Mouse (Mus musculus) lung, adult 2 months (tissue): ENCODE measurements around the gene Gm2832.
"Not testable (repeated sequence)": the region's sequence is repeated elsewhere in the genome, so short reads cannot be mapped to it uniquely, and the experiment has no call there.

Source experiments
- CTCF ChIP-seq: fragments of 200-500 bp; IDR thresholded peaks from 2 replicates; pipeline ENCODE4 v1.5.1; 2011; ENCODE audit warnings: mild to moderate bottlenecking, low read length, control low read depth; ENCODE audit not compliant: insufficient read depth
- POLR2A ChIP-seq: fragments of 200-500 bp; IDR thresholded peaks from 2 replicates; pipeline ENCODE4 v1.6.1; 2011; ENCODE audit warnings: low read depth, mild to moderate bottlenecking, control low read depth, low read length, borderline replicate concordance; ENCODE audit errors: extremely low read depth

DNA sequence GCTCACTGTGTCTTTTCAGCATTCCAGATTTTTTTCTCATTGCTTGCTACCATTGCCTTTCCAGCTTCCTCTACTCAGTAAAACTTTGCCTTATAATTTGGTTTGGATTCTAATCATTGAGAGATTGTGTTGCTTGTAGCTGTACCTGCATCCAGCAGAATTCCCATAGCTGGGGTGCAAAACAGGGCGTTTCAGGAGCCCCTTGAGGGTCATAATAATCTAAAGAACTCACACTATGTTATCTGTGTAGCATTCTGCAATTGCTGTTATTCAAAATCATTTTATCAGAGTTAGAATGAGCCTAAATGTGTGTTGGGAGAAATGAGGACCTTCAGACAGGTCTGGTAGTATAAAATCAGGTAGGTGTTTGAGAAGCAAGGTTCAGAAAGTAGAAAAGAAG is 7.4 kb downstream of the Gm2832 start:
- TF ChIP-seq CTCF, POLR2A: not testable (repeated sequence)
